Mouse (Mus musculus) kidney, adult 2 months (tissue): ENCODE measurements around the gene Slc25a34.

ENCODE experiments used
- CTCF ChIP-seq: fragments of 200-500 bp; conservative IDR thresholded peaks from 2 replicates; pipeline ENCODE4 v1.5.1; 2011; ENCODE audit warnings: low read depth, mild to moderate bottlenecking, control low read depth, low read length, moderate library complexity, mixed read lengths; ENCODE audit not compliant: insufficient read depth, insufficient read length
- POLR2A ChIP-seq: fragments of 200-500 bp; IDR thresholded peaks from one replicate; pipeline ENCODE4 v1.6.1; 2011; ENCODE audit warnings: low read depth, low read length, control low read depth

GRCm38 (mm10) chr4:141595605-141596268 lies 27.9 kb downstream of the Slc25a34 start:
- TF ChIP-seq CTCF (peak; percentile 56), POLR2A (no peak)
